Mouse (Mus musculus) bone marrow macrophage, adult 2 months (primary cell): ENCODE measurements around the gene Dusp16.

Experiments used
- CTCF ChIP-seq: IDR thresholded peaks from 2 replicates; pipeline ENCODE4 v1.5.1; 2012; ENCODE audit warnings: low read depth, mild to moderate bottlenecking, low read length, moderate library complexity
- POLR2A ChIP-seq: IDR thresholded peaks from 2 replicates; pipeline ENCODE4 v1.6.1; 2012; ENCODE audit warnings: mild to moderate bottlenecking, low read depth, low read length, borderline replicate concordance

GRCm38 (mm10) chr6:134736853-134737252, 55.6 kb downstream of the Dusp16 start:
- TF ChIP-seq POLR2A (no peak), CTCF (no peak)
